ENCODE assay signal across 33 mouse cellular contexts in the genomic region with DNA sequence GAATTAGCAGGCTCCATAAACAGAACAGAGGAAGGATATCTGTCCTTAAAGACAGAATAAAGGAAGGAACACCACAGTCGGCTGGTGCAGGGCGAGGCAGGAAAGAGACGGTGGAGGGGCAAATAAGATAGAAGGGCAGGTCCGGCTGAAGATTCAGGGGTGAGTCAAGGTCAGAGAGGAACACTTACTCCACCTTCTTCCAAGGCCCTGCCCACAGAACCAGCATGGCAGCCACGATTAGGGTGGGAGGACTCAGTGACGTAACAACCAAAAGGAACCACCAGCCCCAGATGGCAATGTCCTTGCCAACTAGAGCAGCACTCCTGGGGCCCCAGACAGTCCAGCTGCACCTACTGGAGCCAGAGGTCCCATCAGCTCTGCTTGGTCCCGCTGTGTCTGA. TPM values are rescaled to one million over a fixed set of nuclear protein-coding genes. Genes with fewer than 3 reads are reported as not detected.
DNase-seq lines count a peak whose midpoint lies in the region; ATAC-seq and TF ChIP-seq lines count a peak whose summit lies in the region.
"Had no signal": no experiment of that assay in that cellular context is flagged by ENCODE, and none has a peak within 500 bp of the region (broad histone marks: within the 10 kb centered on the region; RNA-seq: fewer than 3 reads in every experiment).

No protein-coding gene starts in this region.

- TF ChIP-seq CTCF in midbrain, postnatal 0 days (IDR thresholded peaks at IDR 0.05), result no peak

- WGBS in heart, embryonic 13.5 days, result 46% methylated on average over 7 of the region's 7 CpGs
- WGBS in midbrain, embryonic 10.5 days, result 84% methylated on average over 7 of the region's 7 CpGs
- 89% methylated on average over 7 of the region's 7 CpGs for WGBS in midbrain, postnatal 0 days

- 0 out of 2 replicates have a peak overlapping the region, but pooled peaks have one; percentile 3 for H3K9ac ChIP-seq in heart, embryonic 13.5 days
- no peak overlapping the region for H3K9ac ChIP-seq in midbrain, postnatal 0 days (replicated peaks; ENCODE audit: low read length, poor library complexity, severe bottlenecking)
- H3K9ac ChIP-seq: forebrain, postnatal 0 days; hindbrain, embryonic 15.5 days; kidney, embryonic 15.5 days; limb, embryonic 13.5 days; liver, embryonic 12.5 days; liver, postnatal 0 days; neural tube, embryonic 15.5 days had no signal

- no peak overlapping the region for H3K4me2 ChIP-seq in heart, embryonic 13.5 days
- H3K4me2 ChIP-seq in midbrain, postnatal 0 days (ENCODE audit: low read depth, low read length, poor library complexity, severe bottlenecking), result no peak overlapping the region
- H3K4me2 ChIP-seq: hindbrain, embryonic 15.5 days; kidney, embryonic 15.5 days; limb, embryonic 13.5 days; liver, embryonic 12.5 days; neural tube, embryonic 15.5 days had no signal

- no peak for DNase-seq in heart, postnatal 25 days (ENCODE audit: low spot score)
- DNase-seq in midbrain, embryonic 10.5 days (ENCODE audit: low spot score), result no peak
- DNase-seq in midbrain, postnatal 0 days (ENCODE audit: low spot score), result no peak
- no peak for DNase-seq in retina, postnatal 1 day
- no peak for DNase-seq in gastrocnemius, adult 18-20 months (ENCODE audit: low spot score)
- DNase-seq: adrenal gland, postnatal 25 days; cerebellum, adult 11-12 months; cerebellum, postnatal 10 days; forebrain, postnatal 0 days; gastrocnemius, postnatal 36 days; kidney, adult 18-20 months; kidney, postnatal 25 days; liver, postnatal 0 days; lung, postnatal 36 days; midbrain, embryonic 14.5 days; spleen, adult 18-20 months; thymus, postnatal 14 days had no signal

- H3K4me1 ChIP-seq in heart, embryonic 13.5 days, result peaks cover 86% of the 10 kb centered on the region
- peaks cover 44% of the 10 kb centered on the region for H3K4me1 ChIP-seq in midbrain, embryonic 10.5 days
- no peaks in the 10 kb centered on the region for H3K4me1 ChIP-seq in midbrain, postnatal 0 days (ENCODE audit: insufficient read depth, low read length)

- peak overlapping the region; percentile 80 for H3K27ac ChIP-seq in heart, embryonic 13.5 days (replicated peaks)
- 0 out of 2 replicates have a peak overlapping the region, but pooled peaks have one; percentile 17 for H3K27ac ChIP-seq in midbrain, embryonic 10.5 days (replicated peaks)
- H3K27ac ChIP-seq in midbrain, postnatal 0 days (ENCODE audit: low read depth, low read length), result no peak overlapping the region
- H3K27ac ChIP-seq: hindbrain, embryonic 15.5 days; kidney, embryonic 15.5 days; layer of hippocampus, adult 2 months; left cerebral cortex, adult 2 months; limb, embryonic 13.5 days; liver, embryonic 12.5 days; neural tube, embryonic 15.5 days had no signal

- H3K4me3 ChIP-seq in heart, embryonic 13.5 days, result no peak overlapping the region
- no peak overlapping the region for H3K4me3 ChIP-seq in midbrain, embryonic 10.5 days
- H3K4me3 ChIP-seq in midbrain, postnatal 0 days (ENCODE audit: low read depth, low read length), result no peak overlapping the region
- H3K4me3 ChIP-seq: erythroblast, embryonic 14.5 days; hindbrain, embryonic 10.5 days; hindbrain, embryonic 15.5 days; kidney, embryonic 15.5 days; layer of hippocampus, adult 2 months; left cerebral cortex, adult 2 months; limb, embryonic 13.5 days; liver, embryonic 12.5 days; megakaryocyte, embryonic 14.5 days; neural tube, embryonic 15.5 days had no signal

- no peaks in the 10 kb centered on the region for H3K27me3 ChIP-seq in heart, embryonic 13.5 days (replicated peaks)
- no peaks in the 10 kb centered on the region for H3K27me3 ChIP-seq in midbrain, embryonic 10.5 days (ENCODE audit: low read depth, poor library complexity, severe bottlenecking)
- H3K27me3 ChIP-seq in midbrain, postnatal 0 days (ENCODE audit: insufficient read depth, low read length), result no peaks in the 10 kb centered on the region
- H3K27me3 ChIP-seq: hindbrain, embryonic 15.5 days; kidney, embryonic 15.5 days; limb, embryonic 13.5 days; liver, embryonic 12.5 days; neural tube, embryonic 15.5 days; Patski had no signal

- H3K9me3 ChIP-seq in heart, embryonic 13.5 days, result no peaks in the 10 kb centered on the region
- no peaks in the 10 kb centered on the region for H3K9me3 ChIP-seq in midbrain, embryonic 10.5 days (replicated peaks)
- no peaks in the 10 kb centered on the region for H3K9me3 ChIP-seq in midbrain, postnatal 0 days (ENCODE audit: low read length)
- H3K9me3 ChIP-seq: G1E; hindbrain, embryonic 10.5 days; hindbrain, embryonic 15.5 days; kidney, embryonic 15.5 days; limb, embryonic 13.5 days; liver, embryonic 12.5 days; megakaryocyte, embryonic 14.5 days; neural tube, embryonic 15.5 days had no signal

- H3K36me3 ChIP-seq in heart, embryonic 13.5 days, result no peaks in the 10 kb centered on the region
- no peaks in the 10 kb centered on the region for H3K36me3 ChIP-seq in midbrain, embryonic 10.5 days
- no peaks in the 10 kb centered on the region for H3K36me3 ChIP-seq in midbrain, postnatal 0 days (ENCODE audit: insufficient read depth, low read length)
- H3K36me3 ChIP-seq: G1E; hindbrain, embryonic 10.5 days; hindbrain, embryonic 15.5 days; kidney, embryonic 15.5 days; limb, embryonic 13.5 days; liver, embryonic 12.5 days; neural tube, embryonic 15.5 days had no signal

- 0 out of 2 replicates have a peak, but pooled peaks have one; percentile 29 for ATAC-seq in heart, embryonic 13.5 days (ENCODE audit: extremely low read depth, insufficient number of reproducible peaks, low FRiP score, low TSS enrichment)
- no peak for ATAC-seq in midbrain, postnatal 0 days (ENCODE audit: low FRiP score)
- peak; percentile 74 for ATAC-seq in common myeloid progenitor, adult 5-6 weeks (replicated peaks; ENCODE audit: low read depth, poor library complexity, severe bottlenecking)
- peak; percentile 69 for ATAC-seq in megakaryocyte-erythroid progenitor cell, adult 5-6 weeks (replicated peaks; ENCODE audit: low FRiP score, low TSS enrichment, poor library complexity, severe bottlenecking)
- ATAC-seq: forebrain, postnatal 0 days; inflammation-experienced regulatory T-cells, adult 6 months; liver, embryonic 12.5 days; liver, postnatal 0 days; Patski had no signal

- intact Hi-C loops in heart, postnatal 25 days (cut with DNase I), result loop anchor here (2.0 kb wide), 1 partner anchor 35 kb away; no protein-coding TSS in a partner anchor

RNA-seq across cellular contexts. Expression of a gene that starts 36.2 kb away (rescaled TPM):
- 10.7 and 10.9 TPM in 2 replicates for polyA plus RNA-seq in heart, embryonic 13.5 days (2015; fragmentation: Nextera tagmentation; extraction: Ambion mirVana)
- total RNA-seq in heart, postnatal 25 days (2021), result 10 to 100 TPM in 1 of 2 experiments, 1 to 10 TPM in 1; 9.7 to 13.1 TPM
- 9.0 and 10.8 TPM in 2 replicates for polyA plus RNA-seq in midbrain, embryonic 10.5 days (2016; fragmentation: Nextera tagmentation; extraction: Ambion mirVana)
- total RNA-seq in midbrain, postnatal 0 days (2014; rRNA removed), result 49.2 and 50.3 TPM in 2 replicates
- 14.1 and 16.1 TPM in 2 replicates for polyA plus RNA-seq in midbrain, postnatal 0 days (2015; fragmentation: Nextera tagmentation; extraction: Ambion mirVana)
- not detected in 2 replicates for total RNA-seq in common myeloid progenitor, adult 5-6 weeks (2017)
- total RNA-seq in megakaryocyte-erythroid progenitor cell, adult 5-6 weeks (2014; fragmentation: Nextera tagmentation), result 0.30 TPM in 1 of 2 replicates, not detected in the other
- total RNA-seq in megakaryocyte-erythroid progenitor cell, adult 5-6 weeks (2017), result not detected in 2 replicates
- 1 to 10 TPM; 1.8 TPM for total RNA-seq in gastrocnemius, adult 18-20 months (2021)
- polyA plus RNA-seq: erythroblast, embryonic 14.5 days had no signal
